Mouse (Mus musculus) lung, postnatal 0 days (tissue): ENCODE results near the gene Csrnp1.

Experiments
- CTCF ChIP-seq: IDR thresholded peaks from 2 replicates; pipeline ENCODE4 v1.5.1; 2016; ENCODE audit warnings: antibody characterized with exemption, mild to moderate bottlenecking
- EP300 ChIP-seq: IDR thresholded peaks from 2 replicates; pipeline ENCODE4 v1.6.1; 2016; ENCODE audit warnings: antibody characterized with exemption, mild to moderate bottlenecking, control low read depth

- no peak for TF ChIP-seq CTCF
- no peak for TF ChIP-seq EP300
Measured at GRCm38 (mm10) chr9:119975286-119975685, 9.2 kb downstream of the Csrnp1 start.
